Mouse (Mus musculus) adipocyte (in vitro differentiated cells): ENCODE data around the gene Hivep1.

Source experiments
- DNase-seq: peaks from one replicate; pipeline ENCODE4 v3.0.0-alpha.2; 2016; ENCODE audit warnings: low spot score

Hivep1 gene

GRCm38 (mm10) chr13:42113601-42114000 is 61.8 kb downstream of the Hivep1 start:
- no peak for DNase-seq

- no peak for DNase-seq
Measured at GRCm38 (mm10) chr13:42116301-42116700, 64.5 kb downstream of the Hivep1 start.

DNA sequence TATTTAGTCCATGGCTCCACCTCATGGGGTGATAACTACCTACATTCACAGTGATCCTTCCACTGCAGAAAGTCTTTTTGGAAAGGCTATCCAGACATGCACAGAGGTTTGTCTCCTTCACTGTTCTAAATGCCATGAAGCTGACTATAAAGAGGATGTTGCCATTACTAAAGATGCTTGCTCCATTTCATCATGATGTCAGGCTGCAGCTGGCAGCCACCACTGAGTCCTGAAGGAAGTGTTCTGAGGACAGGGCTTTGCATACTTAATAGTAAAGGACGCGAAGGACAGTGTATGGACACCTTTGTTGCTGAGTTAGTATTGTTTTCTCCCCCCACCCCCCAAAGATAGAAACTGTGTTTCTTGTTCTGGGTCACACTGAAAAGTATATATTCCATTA is 67.2 kb downstream of the Hivep1 start:
- DNase-seq = no peak

DNA sequence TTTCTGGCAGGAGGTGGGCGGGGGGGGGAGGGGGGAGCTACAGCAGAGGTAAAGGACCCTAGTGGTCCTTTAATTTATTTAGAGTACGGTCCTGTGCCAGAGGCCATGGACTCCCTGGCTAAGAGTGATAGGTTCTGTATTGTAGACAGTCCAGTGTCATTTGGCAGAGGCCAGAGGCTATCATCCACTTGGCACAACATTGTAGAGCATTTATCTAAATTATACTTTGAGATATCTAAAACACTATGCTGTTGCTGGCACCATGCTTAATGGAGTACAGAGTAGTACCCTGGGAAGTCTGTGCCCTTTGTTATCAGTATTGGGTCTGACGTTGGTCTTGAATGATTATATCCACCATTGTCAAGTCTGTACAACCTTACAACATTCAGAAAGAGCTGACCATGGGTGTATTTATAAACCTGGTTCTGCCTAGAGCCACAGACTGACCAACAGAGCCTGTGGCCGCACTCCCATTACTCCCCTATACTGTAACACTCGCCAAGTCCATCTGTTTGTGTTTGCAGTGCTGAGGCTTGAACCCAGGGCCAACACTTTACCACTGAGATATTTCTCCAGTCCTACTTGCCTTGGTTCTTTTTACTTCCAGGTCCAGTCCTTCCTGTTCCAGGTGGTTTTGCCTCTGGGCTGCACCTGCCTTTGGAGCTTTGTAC is 69.4 kb downstream of the Hivep1 start:
- DNase-seq = no peak

DNA sequence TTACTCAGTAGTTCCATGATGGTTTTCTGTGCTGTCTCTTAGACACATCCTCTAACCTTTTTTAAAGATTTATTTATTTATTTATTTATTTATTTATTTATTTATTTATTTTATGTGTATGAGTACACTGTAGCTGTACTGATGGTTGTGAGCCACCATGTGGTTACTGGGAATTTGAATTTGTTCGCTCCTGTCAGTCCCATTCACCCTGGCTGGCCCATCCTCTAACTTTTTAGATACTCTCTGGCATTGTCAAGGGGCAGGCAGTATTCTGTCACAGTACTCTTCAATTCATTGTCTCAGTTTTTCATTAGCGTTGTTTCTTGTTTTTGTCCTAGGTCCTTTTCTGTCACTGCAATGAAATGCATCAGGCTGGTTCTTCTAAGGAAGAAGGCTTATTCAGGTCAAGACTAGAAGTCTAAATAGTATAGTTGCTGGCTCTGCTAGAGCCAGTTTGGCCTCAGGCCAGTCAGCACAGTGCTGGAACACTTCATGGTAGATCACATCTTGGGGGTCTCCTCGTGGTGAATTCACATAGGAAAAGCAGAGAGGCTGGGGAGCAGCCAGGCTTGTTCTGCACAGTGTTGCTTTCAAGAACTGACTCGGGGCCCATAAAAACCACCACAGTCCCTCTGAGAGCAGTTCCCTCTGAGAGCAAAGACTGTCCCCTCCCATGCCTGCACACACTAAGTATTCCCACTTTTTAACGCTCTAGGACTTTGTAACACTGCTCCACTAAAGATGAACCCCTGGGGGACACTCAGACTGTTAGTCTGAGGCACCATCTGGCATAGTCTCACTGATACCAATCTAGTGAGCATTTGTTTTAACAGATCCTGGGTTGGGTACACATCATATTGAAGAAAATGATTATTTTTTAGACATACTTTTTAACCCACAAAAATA is 70.2 kb downstream of the Hivep1 start:
- DNase-seq = no peak

DNA sequence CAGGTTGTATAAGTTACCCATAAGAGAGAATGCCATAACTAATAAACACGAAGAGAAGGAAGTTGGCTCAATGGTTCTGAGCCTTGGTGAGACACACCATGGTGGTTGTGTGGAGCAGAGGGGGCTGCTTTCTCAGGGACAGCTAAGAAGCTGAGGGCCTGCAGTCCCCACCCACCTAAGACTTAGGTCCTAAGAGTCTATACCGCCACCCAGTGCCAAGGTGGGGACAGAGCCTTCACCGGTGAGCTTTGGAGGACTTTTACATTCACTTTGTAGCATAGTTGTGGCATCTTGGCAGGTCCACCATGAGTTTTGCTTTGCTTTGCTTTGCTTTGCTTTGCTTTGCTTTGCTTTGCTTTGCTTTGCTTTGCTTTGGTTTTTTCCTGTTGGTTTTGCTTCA is 92.8 kb downstream of the Hivep1 start:
- DNase-seq = no peak

DNA sequence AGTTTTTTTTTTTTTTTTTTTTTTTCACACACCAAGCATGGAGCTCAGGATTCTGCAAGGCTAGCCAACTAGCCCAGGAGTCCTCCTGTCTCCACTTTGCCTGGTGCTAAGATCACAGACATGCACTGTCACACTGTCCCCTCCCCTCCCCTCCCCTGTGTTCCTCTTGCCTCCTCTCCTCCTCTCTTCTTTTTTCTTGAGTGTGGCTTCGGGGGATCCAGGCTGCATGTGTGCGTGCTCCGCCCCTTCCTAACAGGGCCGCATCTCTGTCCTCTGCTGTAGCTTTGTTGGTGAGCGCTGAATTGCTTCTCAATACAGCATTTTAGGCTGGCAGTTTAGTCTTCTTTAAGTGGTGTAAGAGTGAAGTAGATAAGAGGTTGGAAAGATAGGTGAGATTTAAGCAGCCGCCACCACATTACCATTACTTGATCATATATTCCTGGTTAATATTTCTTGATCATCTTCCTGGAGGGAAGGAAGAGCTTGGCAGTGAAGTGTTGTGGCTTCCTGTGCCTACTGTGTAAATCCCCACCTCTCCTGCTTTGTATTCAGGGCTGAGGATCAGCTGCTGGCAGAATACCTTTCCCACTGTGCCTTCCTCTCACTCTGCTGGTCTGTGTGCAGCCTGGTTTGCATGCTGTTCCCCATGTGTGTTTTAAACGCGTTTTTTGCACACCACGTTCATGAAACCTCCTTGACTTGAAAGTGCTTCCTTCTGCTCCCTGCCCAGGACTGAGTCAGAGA is 97.7 kb downstream of the Hivep1 start:
- peak; percentile 14 for DNase-seq

DNA sequence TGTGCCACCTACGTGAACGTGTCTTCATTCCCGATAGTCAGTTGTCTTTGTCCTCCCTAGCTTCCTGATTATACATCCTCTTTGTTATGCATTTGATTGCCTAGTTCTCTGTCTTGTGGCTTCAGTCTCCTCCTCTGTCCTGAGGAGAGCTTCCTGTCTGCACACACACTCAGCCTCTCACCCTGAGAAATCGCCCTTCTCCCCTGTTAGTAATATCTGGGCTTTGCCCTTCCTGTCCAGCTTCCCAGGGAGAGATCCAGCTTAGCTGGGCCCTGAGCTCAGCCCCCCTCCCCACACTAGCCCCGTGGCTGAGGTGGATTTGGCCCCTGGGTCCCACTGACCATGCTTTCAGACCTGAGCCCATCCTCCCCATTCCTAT is 98.2 kb downstream of the Hivep1 start:
- DNase-seq = no peak

DNA sequence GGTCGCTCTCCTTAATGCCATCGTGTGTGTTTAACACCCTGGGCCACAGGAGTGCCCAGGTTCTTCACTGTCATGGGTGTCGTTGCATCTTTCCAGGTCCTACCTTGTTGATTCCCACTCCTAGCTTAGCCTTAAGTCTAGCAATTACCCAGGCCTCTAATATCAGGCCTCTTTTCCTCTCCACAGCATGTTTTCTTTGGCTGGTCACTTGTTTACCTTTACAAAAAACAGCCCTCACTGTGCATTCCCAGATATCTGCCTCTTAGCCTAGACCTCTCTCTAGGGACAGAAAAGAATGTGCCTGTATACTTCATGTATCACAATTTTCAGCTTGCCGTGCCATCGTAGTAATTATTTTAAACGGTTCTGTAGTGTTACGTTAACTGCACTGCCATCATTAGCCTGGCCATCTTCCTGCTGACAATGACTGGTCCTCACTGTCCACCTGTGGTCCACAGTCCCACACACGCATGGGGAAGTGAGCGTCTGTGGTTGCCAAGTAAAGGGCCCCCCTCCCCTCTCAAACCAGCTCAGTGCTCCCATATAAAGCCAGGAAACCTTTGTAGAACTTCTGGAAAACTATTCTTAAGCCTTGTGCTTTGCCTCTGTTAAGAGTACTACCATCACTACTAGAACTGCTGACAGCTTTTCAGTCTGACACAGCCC is 98.8 kb downstream of the Hivep1 start:
- DNase-seq = peak; percentile 52

DNA sequence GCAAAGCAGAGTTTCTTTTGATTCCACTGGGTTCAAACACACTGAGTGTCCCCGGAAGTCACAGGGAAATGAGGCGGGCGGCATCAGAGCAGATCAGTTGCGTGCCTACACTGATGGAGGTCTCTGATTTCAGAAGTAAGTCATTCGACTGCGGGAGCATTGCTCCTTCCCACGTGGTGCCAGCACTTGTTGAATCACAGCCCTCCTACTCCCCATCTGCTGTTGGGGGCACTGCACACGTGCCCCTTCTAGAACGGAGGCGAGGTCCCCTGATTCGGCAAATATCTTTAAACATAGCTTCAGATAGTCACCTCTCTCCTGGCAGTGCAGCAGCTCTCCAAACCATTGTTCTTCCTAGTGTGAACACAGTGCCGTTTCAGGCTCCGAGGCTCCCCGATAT is 106.4 kb downstream of the Hivep1 start:
- DNase-seq = no peak

DNA sequence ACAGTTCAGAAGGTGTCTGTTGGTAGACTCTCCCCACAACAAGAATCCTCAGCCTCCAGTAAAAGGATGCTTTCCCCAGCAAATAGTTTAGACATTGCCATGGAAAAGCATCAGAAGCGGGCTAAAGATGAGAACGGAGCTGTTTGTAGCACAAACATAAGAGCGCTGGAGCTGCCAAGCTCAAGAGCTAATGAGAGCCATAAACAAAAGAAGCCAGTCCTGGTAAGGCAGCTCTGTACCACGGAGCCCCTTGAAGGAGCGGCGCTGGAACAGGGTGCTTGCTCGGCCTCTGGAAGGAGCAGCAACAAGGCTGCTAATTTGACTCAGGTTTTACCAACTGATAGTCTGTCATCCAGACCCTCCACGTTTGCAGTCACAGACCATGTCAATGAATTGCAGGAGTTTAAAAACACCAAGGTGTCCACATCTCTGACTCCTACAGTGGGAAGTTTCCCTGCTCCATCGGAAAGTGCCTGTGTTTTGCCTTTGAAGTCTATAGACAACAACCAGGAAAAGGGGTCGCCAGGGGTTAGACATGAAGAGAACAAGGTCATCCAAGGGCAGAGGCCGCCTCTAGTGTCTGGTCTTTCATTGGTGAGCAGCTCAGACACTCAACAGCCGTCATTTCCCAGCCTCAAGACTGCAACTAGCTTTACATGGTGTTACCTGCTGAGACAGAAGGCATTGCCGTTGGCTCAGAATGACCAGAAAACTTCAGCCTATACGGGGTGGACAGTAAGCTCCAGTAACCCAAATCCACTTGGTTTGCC is 107.8 kb downstream of the Hivep1 start:
- no peak for DNase-seq

GRCm38 (mm10) chr13:42170802-42171201 is 119.0 kb downstream of the Hivep1 start:
- DNase-seq = no peak

- peak; percentile 60 for DNase-seq
Measured at GRCm38 (mm10) chr13:42174827-42175420, 123.1 kb downstream of the Hivep1 start.

DNA sequence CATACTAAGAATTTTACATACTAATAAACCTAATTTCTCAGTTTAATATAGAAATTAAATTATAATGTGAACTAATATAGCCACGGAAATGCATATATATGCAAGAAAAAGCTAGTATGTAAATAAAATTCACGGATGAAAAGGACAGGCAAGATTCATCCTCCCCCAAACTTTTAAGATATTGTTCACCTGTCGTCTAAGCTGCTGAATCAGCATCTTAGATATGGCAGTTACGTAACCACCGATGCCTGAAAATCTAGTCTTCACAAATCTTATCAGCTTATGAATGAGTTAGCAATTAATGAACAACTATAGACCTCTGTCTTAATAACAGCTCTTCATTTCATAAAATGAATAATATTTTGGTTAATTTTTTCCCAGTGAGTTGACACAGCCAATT is 130.8 kb downstream of the Hivep1 start:
- no peak for DNase-seq

- DNase-seq = no peak
Measured at GRCm38 (mm10) chr13:42184131-42184530, 132.3 kb downstream of the Hivep1 start.

GRCm38 (mm10) chr13:42193016-42193415 is 141.2 kb downstream of the Hivep1 start:
- no peak for DNase-seq

GRCm38 (mm10) chr13:42195671-42196070 is 143.8 kb downstream of the Hivep1 start:
- DNase-seq = no peak

DNA sequence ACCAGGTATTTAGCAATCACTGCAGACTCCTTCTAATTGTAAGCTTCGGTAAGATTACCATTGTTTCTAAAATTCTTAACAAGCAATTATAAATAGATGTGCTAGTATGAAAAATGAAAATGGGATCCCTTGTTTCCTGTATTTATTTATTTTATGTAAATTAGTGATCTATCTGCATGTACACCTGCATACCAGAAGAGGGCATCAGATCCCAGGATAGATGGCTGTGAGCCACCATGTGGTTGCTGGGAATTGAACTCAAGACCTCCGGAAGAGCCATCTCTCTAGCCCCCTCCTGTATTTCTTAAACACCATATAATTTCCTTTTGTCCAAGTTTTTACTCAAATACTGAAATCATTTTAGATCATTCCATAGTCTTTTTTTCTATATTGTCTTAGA is 145.8 kb downstream of the Hivep1 start:
- DNase-seq = no peak

GRCm38 (mm10) chr13:42213556-42213955 is 161.7 kb downstream of the Hivep1 start:
- no peak for DNase-seq

GRCm38 (mm10) chr13:42222401-42222800 is 170.6 kb downstream of the Hivep1 start:
- no peak for DNase-seq

- no peak for DNase-seq
Measured at GRCm38 (mm10) chr13:42228849-42229248, 177.0 kb downstream of the Hivep1 start.
